Mouse (Mus musculus) thymus, adult 18-20 months (tissue): ENCODE data around the gene Tuba1c.
A peak's percentile ranks its signal among the peaks of the same experiment; 100 is the strongest.
"Not testable (repeated sequence)": the region's sequence is repeated elsewhere in the genome, so short reads cannot be mapped to it uniquely, and the experiment has no call there.

Experiments
- DNase-seq, 2 experiments: peaks; one replicate each; pipeline ENCODE4 v3.0.0; 2022; ENCODE audit warnings: mixed read lengths in 2 of 2

The Tuba1c gene

DNA sequence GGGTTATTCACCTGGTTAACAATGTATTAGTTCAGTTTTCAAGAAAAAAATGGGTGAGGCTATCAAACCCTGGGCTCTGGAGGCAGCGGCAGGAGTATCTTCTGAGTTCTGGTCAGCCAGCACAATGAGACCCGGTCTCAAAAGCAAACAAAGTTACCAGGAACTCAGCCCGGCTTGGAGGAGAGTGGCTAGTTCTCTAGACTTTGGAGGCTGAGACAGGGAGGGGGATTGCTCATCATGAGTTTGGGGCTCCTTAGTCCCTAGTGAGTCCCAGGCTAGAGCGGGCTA is 1.6 kb downstream of the Tuba1c start:
- no peak for DNase-seq

DNA sequence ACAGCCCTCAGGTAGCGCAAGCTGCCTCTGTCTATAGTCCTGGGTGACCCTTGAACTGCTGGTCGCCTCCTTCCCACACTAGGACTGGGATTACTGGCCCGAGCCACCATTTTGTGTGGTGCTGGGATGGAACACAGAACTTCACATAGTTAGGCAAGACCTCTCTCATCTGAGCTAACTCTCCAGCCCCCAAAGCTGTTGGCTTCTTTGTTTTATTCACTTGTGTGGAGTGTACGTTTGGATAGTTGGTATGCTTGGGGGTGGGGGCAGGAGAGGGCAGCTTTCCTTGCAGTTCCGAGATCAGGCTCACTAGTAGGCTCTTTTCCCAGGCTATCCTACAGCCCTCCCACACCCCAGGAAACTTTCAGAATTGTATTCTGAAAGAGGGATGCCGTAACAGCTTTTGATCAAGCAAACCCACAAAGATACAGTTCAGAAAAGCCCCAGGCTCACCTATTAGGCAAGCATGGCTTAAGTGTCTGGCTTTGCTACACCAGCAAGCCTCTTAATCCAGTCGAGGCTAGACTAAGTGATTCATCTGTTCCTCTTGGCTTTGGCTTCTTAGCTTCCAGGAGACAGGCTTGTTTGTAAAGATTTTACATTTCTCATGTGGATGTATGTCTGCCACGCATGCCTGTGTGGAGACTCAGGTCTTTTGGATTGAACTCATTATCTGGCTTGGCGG is 2.5 kb downstream of the Tuba1c start:
- no peak for DNase-seq

DNA sequence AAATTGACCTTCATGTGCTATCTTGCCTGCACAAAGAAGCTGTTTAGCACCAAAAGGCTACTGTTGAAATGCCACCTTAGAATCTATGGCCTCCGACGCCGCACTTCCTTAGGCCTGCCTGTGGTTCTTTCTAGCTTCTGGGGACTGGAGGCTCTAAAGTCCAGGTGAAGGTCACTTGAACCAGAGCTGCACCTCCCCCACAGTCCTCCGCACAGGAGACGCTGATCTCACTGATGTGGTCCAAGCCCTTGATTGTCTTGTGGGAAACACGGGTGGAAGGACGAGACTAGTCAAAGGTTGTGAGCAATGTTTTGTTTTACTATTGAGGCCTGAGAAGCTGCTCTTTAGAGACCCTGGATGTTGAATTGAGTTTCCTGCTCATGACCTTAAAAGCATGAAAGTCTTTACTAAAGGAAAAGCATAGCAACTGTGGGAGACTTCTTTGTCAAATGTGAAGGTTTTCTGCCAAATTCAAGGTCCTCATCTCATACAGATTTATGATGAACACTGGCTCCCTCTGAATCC is 3.1 kb downstream of the Tuba1c start:
- DNase-seq, result no peak

DNA sequence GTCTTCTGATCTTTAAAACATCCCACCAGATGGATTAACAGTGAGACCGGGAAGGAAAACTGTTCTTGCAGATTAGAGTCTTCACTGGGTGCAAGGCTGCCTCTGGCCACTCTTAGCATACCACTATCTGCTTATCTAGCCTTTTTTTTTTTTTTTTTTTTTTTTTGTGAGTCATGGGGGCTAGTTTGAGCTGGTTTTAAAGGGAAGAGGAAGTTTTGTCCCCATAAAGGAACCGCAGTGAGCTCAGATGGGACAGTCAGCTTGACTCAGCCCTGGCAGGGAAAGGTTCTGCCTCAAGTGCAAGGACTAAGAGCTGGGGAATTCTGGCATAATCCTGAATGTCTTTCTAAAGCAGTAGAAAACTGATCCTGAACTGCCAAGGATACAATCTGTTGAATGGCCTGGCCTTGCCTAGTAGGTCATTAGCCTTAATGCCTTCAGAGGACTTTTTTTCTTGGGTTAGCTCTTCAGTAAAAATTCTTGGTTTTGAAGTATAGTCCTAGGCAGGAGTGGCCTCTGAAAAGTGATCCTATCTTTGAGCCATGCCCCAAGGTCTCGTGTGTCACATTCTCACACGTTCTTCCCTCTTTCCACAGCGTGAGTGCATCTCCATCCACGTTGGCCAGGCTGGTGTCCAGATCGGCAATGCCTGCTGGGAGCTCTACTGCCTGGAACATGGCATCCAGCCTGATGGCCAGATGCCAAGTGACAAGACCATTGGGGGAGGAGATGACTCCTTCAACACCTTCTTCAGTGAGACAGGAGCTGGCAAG is 4.0 kb downstream of the Tuba1c start:
- no peak for DNase-seq

DNA sequence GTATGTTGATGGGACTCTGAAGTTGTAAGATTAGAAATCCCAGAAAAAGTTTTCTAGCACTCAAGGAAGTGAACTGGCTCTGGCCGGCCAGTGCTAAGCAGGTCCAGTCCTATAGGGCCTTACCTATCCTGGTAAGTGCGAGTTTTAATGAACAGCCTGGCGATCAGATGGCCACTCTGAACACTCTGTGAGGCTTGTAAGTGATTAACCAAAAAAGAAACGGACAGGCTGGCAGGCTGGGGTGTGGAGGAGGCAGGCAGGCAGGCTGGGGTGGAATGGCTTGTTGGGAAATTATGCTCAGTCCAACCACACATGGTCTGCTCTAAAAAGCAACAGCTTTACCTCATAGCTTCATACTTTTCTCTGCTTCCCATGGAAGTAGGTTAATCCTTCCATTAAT is 5.7 kb downstream of the Tuba1c start:
- DNase-seq, result no peak

DNA sequence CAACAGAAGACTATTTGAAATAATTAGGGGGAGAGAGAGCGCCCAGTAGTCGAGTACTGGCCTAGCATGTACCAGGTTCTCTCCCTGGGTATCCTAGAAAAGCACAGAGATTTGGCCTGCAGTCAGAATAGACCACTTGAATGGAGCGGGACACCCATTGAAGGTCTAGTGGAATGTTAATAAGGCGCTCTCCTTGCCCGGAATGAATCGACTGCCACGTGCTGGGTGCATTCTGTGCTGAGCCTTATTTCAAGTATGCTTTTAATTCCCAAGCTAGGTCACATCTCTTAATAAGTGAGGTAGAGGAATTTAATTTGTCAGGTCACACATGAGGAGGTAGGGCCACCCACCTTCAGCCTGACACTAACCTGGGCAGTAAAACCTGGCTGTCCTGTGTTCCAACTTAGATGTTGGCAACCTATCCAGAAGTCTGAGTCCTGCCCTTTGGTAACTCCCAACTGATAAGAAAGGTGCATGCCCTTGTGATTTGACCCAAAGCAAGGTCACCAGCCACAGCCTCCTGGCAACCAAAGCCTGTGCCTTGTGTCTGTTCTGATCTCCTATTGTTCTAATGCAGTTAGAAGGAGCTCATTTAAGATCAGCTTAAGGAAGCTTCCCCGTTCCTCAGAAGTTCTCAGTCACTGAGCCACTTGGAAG is 6.7 kb downstream of the Tuba1c start:
- DNase-seq, result no peak

DNA sequence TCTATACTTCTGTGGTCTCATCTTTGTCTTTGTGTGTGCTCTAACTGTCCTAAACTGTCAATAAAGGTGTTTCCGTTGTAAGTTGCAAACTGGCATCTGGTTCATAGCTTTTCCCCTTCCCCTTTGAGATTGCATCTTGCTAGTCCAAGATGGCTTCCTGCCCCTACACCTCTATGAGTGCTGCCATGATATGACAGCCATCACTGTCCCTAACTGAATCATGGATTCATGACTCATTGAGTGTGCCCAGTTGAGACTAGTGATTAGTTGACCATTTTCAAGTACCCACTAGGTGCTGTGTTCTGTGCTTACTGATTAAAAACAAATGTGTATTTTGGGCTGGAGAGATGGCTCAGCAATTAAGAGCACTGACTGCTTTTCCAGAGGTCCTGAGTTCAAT is 8.3 kb downstream of the Tuba1c start:
- no peak for DNase-seq

DNA sequence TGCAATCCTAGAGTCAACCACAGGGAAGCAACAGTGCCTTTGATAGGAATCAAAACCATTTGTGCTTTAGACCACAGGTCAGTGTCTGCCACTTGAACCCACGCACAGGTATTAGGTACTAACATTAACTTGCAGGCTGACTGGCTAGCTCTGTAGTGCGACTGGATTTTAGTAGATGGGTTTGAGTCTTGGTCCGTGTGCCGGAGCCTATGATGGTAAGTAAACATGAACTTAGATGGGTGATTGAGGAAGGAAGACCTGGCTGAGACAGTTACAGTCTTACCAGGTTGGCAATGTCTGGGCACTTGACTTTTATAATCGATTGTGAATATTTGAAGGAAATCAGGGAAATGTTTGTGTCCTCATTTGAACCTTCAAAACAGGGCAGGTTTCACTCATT is 9.1 kb downstream of the Tuba1c start:
- no peak for DNase-seq

DNA sequence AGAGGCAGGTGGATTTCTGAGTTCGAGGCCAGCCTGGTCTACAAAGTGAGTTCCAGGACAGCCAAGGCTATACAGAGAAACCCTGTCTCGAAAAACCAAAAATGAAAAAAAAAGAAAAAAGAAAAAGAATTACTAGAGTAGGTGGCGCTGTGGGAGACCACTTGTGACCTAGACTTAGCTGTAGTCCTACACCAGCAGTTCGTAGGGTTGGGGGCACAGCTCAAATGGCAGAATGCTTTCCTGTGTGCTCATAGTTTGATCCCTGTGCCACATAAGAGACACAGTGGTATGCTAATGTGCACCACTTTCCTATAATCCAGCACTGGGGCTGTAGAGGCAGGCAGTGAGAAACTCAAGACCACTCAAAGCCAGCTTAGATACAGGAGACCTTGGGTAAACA is 9.6 kb downstream of the Tuba1c start:
- no peak for DNase-seq

DNA sequence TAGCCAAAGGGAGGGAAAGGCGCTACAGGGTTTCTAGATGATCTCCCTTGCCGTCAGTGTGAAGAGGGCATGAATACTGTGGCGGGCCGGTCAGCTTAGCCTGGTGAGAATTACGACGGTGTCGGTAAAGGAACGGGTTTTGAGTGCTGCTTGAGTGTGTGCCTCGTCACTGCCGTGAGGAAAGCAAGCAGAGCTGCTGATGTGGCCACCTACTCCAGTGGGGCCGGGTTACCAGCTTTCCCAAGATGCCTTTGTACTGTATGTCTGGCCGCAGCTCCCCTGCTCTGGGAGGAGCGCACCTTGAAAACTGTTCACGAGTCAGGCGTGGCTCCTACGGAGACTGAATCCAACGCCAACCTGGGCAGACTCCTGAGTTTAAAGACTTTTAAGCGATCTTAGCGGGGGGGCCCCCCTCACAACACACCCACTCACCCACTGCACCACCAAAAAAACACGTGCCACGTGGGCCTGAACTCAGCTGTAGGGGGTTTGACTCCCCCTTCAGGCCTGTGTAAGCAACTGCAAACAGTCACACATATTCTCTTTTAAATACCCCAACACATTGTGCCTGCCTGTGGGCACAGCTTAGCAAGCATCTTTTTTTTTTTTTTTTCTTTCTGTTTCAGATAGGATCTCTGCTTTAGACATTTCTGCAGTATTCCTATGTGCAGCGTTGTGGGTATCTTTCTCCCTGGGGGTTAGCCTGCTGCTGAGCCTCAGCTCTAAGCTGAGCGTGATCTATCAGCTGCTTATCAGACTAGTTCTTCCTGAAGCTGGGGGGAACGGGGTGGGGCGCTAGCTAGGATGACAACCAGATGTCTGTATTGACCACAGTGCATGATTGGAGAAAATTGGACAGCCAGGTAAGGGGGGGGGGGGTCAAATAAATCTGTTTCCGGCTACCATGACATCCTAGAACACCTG is 10.6 kb downstream of the Tuba1c start:
- DNase-seq, result no peak

DNA sequence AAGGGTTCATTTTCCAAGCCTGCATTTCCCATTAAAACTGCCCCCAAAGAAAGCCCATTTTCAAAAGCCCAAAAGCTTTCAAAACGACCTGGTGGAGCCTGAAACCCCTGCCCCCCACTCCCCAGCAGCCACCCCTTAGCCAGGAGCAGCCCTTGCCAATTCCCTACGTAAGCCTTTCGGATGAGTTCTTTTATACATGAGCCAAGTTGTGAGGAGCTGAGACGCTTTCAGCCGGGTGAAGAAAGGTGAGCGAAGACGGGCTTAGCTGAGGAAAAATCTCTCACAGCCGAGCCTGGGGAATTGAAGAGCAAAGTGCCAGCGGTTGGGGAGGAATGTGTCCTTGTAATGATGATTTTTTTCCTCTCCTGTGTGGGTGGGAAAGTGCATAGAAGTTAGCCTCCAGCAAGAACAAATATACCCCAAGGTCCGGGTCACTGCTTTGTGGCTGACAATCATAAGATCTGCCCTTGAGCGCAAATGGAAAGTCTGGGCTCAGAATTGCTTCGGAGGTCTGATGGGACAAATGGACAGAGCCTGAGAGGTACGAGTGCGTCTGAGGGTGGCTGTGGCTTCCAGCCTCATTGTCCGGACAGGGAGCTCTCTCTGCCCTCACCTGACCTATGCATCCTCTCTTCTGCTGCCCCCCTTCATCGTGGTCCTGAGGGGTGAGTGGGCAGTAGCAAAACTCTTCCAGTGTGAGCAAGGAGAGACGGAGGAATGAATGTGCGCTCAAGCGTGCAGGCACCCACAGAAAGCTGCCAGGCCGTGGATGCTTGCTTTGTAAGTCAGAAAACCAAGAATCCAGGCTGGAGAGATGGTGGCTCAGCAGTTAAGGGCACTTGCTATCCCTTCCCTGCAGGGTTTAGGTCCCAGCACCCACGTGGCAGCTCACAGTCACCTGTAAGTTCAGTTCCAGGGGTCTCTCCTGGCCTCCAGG is 11.5 kb downstream of the Tuba1c start:
- DNase-seq, result no peak

DNA sequence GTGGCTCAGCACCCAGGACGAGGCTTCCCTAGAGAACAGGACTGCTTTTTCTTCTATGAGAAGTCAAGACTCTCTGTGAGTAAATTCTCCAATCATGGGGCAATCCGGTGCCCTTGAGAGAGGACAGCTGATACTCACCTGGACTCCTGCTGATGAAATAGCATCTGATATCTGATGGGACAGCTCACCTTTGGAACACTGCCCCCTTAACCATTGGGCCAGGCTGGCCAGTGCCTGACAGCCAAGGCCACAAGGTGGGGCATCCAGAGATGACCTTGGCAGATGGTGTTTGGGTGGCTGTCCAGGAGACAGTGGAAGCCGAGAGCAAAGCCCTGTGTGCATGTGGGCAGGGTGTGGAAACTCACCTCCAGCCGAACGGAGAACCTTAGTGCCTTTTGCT is 12.6 kb downstream of the Tuba1c start:
- DNase-seq, result no peak

DNA sequence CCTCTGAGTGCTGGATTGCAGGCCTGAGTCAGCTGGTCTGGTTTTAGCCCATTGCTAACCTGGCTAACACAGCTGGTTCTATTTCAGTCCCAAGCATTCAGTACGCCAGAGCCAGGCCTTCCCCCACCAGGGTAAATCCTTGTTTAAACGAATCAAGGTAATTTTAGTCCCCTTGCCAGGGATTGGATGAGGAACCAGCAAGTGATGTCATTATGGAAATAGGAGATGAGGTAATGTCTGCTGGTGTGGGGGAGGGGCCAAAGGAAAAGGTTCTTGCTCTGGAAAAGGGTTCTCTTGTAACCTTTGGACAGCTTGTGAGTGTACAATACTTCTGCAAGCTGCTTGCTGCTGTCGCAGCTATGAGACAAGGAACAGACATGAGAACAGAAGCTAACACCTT is 15.2 kb downstream of the Tuba1c start:
- DNase-seq, result no peak

DNA sequence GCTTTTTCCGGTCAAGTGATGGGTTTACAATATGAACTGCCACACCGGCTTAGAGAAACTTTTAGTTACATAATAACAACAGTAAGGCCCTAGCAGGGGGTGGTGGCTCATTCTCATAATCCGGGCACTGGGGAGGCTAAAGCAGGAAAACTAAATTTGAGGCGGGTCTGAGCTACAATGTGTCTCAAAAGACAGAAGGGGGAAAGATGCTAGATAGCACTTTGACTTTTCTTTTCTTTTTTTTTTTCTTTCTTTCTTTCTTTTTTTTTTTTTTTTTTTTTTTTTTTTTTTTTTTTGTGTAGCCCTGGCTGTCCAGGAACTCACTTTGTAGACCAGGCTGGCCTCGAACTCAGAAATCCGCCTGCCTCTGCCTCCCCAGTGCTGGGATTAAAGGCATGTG is 16.0 kb downstream of the Tuba1c start:
- not testable (repeated sequence) for DNase-seq

DNA sequence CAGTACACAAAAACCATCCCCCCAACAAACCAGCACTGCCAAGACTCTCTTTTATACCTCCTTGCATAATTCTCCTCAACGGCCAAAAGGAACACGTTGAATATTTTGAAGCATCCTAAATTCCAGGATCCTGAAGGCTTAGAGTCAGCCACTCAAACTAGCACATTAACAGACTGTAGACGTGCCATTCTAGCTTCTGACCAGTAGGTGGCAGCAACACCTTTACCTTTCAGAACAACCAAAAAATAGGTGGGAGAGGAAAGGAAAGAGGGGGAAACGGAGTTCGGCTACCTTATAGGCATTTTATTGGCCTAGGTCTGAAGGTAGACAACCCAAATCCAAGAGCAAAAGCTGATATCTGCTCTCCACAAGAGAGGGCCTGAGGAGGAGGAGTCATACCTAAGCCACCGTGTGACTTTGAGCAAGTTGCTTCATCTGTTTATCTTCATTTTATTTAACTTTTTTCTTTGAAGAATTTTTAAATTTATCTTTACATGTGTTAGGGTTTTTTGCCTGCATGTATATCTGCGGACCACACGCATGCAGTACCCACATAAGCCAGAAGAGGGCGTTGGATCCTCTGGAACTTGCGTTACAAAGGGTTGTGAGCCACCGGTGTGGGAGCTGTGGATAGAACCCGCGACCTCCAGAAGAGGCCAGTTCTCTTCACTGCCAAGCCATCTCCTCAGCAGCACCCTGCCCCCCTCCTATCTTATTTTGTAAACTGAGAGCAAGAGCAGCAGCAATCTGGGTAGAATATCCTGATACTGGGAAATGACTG is 20.0 kb downstream of the Tuba1c start:
- no peak for DNase-seq

DNA sequence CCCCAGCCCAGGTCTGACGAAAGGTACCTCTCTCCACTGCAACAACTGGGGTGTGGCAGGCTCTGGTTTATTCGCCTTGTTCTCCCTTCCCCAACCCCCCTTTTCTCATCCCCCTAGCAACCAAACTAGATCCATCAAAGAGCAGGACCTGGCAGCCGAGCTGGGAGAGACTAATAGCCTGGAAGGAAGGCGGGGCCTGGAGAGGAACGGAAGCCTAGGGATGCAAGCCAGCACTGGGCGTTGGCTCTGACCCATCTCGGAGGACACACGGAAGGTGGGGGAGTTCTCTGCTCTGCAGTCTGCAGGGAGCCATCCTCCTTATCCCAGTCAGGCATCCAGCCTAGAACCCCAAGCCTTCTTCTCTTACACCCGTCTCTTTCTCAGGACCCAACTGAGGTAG is 23.7 kb downstream of the Tuba1c start:
- DNase-seq, result no peak

DNA sequence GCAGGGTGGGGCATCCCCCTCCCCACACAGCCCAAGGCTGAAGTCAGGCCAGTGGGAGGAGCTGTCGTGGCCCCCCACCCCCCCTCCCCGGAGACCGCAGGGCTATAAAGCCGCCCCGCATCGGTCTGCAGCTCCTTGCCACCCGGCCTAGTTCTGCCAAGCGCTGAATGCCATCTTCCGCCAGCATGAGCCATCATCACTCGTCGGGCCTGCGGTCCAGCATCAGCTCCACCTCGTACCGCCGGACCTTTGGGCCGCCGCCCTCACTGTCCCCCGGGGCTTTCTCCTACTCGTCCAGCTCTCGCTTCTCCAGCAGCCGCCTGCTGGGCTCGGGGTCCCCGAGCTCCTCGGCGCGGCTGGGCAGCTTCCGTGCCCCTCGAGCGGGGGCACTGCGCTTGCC is 25.3 kb downstream of the Tuba1c start, which contains the start of gene Prph:
Gene Prph, plus strand, starts transcription at position 135 of the 400 bp plus-strand sequence.
- no peak for DNase-seq

DNA sequence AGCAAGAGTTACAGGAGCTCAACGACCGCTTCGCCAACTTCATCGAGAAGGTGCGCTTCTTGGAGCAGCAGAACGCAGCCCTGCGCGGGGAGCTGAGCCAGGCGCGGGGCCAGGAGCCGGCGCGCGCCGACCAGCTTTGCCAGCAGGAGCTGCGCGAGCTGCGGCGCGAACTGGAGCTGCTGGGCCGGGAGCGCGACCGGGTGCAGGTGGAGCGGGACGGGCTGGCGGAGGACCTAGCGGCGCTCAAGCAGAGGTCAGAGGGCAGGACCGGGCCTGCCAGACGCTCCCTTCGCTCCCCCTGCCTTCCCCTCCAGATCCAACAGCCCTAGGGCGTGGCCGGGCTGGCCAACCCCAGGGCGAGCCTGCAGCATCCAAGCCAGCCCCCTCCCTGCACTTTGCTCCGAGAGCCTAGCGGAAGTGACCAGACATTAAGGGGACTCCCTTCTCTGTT is 25.8 kb downstream of the Tuba1c start:
- DNase-seq, result no peak

DNA sequence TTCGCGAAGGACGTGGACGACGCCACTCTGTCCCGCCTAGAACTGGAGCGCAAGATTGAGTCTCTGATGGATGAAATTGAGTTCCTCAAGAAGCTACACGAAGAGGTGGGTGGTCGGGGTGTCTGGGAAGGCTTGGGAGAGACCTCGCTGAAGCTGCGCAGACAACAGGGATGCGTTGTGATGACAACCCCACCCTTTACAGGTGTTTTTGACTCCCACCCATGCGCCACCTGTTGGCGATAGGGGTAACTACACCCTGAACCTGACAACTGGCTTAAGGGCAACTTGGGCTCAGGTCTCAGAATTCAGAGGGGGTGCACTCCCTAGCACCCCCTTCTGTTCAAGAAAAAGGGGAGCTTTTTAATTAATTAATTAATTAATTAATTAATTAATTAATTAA is 26.6 kb downstream of the Tuba1c start:
- peak in 1 of 2 experiments; percentile 17 for DNase-seq

DNA sequence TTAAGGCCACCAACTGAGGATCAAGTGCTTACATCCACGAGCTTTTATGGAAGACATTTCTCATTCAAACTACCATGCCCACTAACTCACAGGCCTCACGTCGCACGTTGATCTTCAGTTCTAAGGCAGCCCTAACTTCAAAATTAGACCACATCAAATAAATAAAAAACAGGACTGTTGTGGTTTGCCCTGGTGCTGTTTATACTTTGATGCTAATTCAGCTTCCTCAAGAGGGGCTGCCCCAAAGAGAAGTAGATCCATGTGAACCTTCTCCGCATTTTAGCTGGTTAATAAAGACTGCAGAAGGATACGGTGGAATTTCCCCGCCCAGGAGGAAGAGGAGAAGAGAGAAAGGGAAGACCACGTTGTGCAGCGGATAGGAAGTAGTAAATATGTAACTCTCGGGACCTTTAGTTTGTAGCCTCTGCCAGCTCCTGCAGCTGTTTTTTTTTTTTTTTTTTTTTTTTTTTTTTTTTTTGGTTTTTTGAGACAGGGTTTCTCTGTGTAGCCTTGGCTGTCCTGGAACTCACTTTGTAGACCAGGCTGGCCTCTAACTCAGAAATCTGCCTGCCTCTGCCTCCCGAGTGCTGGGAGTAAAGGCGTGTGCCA is 36.0 kb downstream of the Tuba1c start:
- no peak for DNase-seq
